Mouse (Mus musculus) telencephalon, adult 2 months (tissue): ENCODE measurements at regions not wholly inside any gene's neighbourhood (a gene's known extent, or its start where the extent isn't known, plus 50 kb on each side); places are given as distances from the start of the nearest gene placed in this dataset.

Experiments used
- DNase-seq: peaks from one replicate; pipeline ENCODE4 v3.0.0-alpha.2; 2011; ENCODE audit warnings: low read depth, low spot score

DNA sequence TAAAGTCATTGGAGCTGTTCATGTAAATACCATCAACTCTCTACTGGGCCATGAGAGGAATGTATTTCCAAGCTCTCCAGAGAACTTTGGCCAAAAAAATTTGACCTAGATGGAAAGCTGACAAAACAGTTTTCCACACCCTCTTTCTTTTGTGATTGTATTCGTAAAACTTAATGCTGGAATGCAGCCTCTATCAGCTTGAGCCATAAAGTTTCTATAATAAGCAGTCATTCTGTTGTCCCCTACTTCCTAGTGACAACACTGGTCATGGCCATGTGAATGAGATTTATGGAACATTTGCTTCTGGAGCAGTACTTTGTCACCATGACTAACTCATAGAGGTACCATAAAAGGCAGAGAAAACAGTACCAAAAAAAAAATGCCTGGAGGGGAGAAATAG is 805.0 kb upstream of the Lrrc6 start:
- no peak for DNase-seq

GRCm38 (mm10) chr15:67303804-67304203 is 803.1 kb upstream of the Lrrc6 start:
- DNase-seq = no peak

- no peak for DNase-seq
These were observed 801.2 kb upstream of the Lrrc6 start for GRCm38 (mm10) chr15:67301871-67302363.

DNA sequence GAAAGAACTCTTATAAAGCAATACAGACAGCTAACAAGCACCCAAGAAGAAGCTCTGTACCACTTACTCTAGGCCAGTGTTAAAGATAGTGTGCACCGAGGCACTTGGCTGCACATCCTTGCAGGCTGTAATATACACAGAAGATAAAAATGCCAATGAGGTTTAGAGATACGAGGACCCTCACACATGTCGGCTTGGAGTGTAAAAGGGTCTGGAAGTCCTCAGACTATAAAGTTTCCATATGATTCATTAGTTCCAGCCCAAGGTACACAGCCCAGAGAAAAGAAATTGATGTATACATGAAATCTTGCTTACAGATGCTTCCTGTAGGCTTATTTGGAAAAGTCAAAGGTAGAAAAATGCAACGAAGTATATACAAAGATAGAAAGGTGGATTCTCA is 800.3 kb upstream of the Lrrc6 start:
- no peak for DNase-seq

GRCm38 (mm10) chr15:67294797-67295196 is 794.1 kb upstream of the Lrrc6 start:
- no peak for DNase-seq

DNA sequence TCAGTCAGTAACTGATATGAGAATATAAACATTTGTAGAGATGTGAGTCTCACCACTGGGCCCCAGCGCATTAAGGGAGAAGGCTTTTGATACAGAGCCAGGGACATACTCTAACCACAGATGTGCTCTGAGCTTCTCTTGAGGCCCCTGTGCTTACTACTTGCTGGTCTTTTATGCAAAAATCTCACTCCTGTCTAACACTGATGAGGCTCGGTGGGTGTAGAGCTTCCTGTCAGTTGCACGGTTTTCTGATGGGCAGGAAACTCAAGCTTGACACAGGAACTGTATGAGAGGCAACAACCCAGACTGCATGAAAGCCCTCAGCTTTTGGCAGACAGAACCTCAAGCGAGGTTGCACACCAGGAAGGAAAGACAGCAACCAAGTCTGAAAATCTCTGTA is 789.0 kb upstream of the Lrrc6 start:
- no peak for DNase-seq

- DNase-seq = no peak
These were observed 784.2 kb upstream of the Lrrc6 start for GRCm38 (mm10) chr15:67284941-67285340.

DNA sequence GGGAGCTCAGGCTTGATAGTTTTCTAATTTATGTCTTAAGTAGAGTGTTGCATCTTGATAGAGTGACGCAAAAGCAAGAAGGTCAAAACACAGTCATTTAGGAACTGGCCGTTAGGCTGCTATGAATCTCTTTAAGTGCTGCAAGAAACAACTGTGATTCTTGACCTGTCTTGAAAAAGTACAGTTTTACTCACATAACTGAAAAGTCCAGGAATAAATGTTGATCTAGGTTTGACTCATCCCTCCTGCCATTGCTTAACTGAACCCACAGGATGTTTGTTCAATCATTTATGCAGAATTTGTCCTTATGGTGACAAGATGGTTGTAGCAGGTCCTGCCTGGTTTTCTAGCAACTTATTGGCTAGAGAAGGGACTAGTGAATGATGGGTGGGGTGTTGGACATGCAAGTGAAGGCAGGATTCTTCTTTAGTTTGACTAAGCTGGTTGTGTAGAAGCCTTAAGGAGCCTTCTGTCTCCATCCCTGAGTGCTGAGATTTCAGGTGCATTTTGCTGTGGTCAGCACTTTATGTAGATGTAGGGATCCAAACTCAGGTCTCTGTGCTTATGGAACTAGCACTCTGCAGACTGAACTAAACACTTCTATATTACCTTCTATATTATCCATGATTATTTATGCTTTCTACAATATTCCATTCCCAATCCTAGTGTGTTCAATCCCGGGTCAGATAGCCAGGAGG is 782.7 kb upstream of the Lrrc6 start:
- DNase-seq = no peak

DNA sequence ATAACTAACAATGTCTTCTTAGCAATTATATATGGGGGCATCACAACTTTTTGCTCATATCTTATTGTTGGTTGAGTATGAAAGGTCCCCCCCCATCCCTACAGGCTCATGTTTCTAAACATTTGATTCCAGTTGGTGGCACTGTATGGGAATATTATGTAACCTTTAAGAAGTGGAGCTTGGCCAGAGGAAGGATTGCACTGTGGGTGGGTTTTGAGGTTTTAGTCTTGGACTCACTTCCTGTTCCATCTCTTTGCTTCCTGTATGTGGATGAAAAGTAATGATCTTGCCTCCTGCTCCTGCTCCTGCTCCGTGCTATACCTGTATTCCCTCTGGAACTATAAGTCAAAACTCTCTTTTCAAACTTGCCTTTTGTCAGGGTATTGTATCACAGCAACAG is 778.2 kb upstream of the Lrrc6 start:
- DNase-seq = no peak

DNA sequence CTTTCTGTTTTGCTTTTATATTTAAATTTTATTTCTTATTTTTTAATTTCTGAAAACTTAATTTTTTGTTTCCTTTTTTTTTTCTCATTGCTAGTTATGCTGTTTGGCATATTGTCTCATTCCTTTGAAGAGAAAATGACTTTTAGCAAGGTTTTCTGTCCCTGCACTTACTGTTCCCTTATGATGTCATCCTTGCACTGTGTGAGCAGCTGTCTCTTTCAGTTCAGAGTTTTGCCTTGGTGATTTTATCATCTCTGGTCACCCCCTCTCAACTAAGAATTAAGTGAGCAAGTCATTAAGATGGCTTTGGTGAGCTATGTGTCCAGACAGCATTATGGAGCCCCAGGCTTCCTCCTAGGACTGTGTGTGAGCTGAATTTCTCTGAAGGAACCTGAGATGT is 774.3 kb upstream of the Lrrc6 start:
- no peak for DNase-seq

DNA sequence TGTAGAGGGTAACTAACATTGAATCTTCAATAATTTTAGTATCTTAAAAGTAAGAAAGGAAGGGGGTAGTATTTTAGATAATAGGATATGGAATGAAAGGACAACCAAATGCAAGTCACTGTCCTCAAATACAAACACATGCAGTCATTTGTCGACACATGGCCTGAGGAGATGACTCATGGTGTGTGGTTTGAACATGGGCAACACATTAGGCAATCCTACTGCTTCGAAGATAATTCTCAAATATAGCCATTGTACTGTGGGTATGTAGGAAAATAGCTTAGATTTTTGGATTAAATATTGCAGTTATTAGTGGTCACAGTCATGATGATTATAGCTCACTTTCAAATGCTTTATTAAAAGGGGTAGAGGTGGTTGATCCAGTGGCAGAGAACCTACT is 771.7 kb upstream of the Lrrc6 start:
- DNase-seq = no peak

DNA sequence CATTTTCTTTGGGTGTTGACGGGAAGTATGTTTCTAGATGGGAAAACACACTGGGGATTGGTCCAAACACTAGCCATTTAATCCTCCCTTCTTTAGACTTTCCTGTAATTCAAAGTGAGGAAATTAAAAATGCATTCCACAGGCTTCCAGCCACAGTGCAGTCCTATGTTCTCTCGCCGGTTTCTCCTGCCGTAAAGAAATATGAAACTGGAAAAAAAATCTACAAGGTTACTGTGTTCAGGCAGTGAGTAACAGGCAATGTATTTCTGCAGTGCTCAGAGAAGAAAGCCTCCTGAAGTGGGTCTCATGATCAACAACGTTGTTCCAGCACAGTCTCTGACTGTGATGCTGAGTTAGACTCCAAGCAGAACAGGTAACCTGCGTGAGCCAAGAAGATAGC is 763.0 kb upstream of the Lrrc6 start:
- no peak for DNase-seq

DNA sequence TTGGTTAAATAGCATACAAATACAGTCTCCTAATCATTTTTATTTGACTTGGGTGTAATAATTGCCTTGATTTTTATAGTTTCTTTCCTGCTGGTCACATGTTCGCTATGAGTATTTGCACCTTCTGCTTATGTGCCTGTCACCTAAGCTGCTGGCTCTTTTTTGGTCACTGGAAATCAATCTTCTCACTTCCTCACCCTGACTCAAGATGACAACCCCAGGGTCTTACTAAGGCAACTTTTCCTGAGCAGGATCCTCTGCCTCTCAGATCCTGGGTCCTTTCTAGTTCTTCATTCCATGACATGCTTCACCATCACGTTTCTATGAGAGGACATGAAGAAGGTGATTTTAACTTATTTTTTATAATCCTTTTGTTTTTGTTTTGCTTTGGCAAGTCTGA is 762.6 kb upstream of the Lrrc6 start:
- DNase-seq = no peak

GRCm38 (mm10) chr15:67262269-67262668 is 761.6 kb upstream of the Lrrc6 start:
- no peak for DNase-seq

GRCm38 (mm10) chr15:67260666-67261065 is 760.0 kb upstream of the Lrrc6 start:
- no peak for DNase-seq

GRCm38 (mm10) chr15:67249147-67249546 is 748.4 kb upstream of the Lrrc6 start:
- DNase-seq = no peak

DNA sequence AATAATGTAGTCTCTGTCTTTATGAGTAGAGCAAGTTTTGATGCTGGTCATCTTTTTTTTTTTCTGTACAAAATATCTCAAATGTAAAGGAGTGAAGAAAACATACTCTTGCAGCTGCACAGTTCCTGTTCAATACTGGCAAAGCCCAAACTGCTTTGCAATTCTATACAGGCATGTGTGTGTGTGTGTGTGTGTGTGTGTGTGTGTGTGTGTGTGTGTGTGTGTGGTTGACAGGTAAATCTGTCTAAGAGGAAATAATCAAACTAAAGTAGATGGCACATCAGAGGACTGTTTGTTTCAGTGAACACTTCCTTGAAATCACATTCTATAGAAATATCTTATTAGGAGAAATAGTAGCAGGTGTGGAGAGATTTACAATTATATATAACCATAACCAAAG is 747.8 kb upstream of the Lrrc6 start:
- no peak for DNase-seq

DNA sequence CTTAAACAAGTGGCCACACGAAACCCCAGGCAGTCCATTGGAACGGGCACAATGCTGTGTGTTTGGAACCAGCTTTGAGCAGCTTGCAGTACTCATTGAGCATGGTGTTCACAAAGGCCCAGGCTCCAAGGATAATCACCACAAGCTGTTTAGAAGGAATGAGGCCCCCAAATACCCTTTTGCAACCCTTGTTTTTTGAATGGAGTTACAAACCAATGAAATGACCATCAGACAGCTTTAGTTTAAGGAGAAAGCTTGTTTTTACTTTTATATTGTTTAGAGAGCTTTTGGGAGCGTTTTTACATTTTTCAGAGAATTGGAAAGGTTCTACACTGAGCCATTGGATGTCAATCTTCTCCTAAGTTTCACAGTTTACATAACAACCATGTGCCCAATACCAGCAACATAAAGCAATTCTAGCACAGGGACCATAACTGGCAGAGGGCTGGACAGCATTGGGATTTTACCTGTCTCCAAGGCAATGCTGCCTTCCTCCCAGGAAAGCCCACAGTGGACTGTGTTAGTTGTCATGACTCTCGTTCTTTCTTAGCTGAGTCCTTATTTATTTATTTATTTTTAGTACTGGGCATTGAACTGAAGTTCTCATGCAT is 745.1 kb upstream of the Lrrc6 start:
- DNase-seq = no peak

DNA sequence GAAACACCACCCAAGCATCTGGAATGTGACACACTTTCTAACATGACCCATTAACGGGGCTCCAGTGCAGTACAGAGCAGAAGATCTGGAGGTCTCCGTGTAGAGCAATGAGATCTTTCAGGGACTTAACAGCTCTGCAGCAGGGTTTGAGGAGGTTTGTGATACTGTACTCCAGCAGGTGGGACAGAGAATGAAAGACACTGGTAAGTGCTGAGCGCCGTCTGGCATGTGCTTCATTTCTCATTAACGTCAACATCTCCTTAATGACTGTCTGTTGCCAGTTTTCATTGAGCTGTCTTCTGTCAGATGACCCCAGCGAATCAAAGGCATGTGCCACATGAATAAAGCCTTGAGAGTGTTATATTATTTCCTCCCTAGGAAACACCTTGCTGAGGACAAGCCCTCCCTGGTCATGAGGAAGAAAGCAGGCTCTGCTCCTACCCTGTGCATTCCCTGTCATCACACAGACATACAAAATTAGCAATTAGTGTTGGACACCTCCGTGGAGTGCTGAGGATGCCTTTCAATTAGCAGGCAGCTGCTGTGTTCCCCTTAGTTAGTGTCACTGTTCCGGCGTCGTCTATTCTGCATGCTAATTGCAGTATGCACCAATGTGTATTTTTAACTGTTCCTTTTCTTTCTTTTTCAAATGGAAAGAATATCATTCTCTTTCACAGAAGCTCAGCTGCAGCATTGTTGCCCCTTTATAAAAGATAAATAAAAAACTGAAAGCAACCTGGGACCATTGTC is 744.4 kb upstream of the Lrrc6 start:
- DNase-seq = peak; percentile 29

GRCm38 (mm10) chr15:67235107-67235785 is 734.5 kb upstream of the Lrrc6 start:
- DNase-seq = no peak

DNA sequence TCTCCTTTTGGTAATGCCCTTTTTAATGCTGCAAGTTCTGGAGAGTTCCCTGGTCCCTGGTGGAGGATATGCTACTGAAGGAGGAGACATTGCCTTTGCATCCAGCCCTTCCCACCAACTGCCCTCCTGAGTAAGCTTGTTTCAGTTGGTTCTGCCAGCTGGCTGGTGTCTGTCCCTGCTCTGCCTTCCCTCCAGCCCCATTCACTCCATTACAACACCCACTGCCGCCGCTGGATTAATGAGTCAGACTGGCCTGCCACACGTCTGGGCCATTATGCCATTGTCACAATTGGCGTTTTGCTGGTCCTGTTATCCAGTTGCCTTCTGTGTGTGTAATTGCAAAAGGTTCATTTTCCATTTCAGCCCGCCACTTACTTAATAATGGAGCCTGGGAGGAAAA is 728.6 kb upstream of the Lrrc6 start:
- no peak for DNase-seq

DNA sequence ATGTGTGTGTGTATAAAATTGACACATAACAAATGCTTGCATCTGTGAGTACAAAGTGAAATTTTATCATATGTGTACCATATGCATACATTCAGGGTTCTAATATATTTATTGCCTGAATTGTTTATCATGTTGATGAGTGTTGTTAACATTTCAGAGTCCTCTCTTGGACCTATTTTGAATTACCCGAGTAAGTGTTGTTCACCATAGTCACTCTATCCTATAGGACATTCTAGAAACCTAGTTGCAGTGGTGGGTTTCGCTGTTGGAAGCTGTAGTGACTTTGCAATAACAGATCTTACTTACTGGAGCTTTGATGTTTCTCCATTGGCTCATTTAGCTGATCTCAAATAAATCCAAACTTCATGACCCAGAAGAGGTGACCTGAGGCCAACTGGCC is 727.9 kb upstream of the Lrrc6 start:
- DNase-seq = no peak
